In genomic region chr8:106165460-106165859, GRCm38 (mm10) we compare ENCODE assay signal across 8 mouse cellular contexts. TPM values are rescaled to one million over a fixed set of nuclear protein-coding genes. Genes with fewer than 3 reads are reported as not detected.
A peak's percentile ranks its signal among the peaks of the same experiment; 100 is the strongest.
DNase-seq lines count a peak whose midpoint lies in the region; ATAC-seq and TF ChIP-seq lines count a peak whose summit lies in the region.

No protein-coding gene starts in this region.

- H3K27me3 ChIP-seq in midbrain, embryonic 10.5 days (ENCODE audit: low read depth, poor library complexity, severe bottlenecking) = no peaks in the 10 kb centered on the region
- no peaks in the 10 kb centered on the region for H3K27me3 ChIP-seq in midbrain, embryonic 15.5 days (replicated peaks)
- peaks cover 4% of the 10 kb centered on the region for H3K27me3 ChIP-seq in liver, postnatal 0 days (ENCODE audit: insufficient read depth, low read length)

- DNase-seq in midbrain, embryonic 10.5 days (ENCODE audit: low spot score) = peak; percentile 64
- DNase-seq in kidney, postnatal 14 days = peak; percentile 75
- DNase-seq in liver, postnatal 0 days = peak; percentile 81
- DNase-seq in right cerebral cortex, adult 2 months (ENCODE audit: low spot score in 2 of 2) = peak; percentile 89
- peak; percentile 67 to 70 for DNase-seq in urinary bladder, postnatal 36 days (ENCODE audit: low spot score in 2 of 2)

- no peak overlapping the region for H3K27ac ChIP-seq in midbrain, embryonic 10.5 days (replicated peaks)
- no peak overlapping the region for H3K27ac ChIP-seq in midbrain, embryonic 15.5 days
- no peak overlapping the region for H3K27ac ChIP-seq in bone marrow, adult 2 months (ENCODE audit: control insufficient read depth, insufficient read depth, low read depth, low read length, poor library complexity)
- H3K27ac ChIP-seq in embryonic fibroblast, embryonic 13.5 days (ENCODE audit: insufficient read depth, low read length) = no peak overlapping the region
- H3K27ac ChIP-seq in liver, postnatal 0 days (ENCODE audit: low read depth) = no peak overlapping the region

- TF ChIP-seq POLR2A in bone marrow, adult 2 months (IDR thresholded peaks at IDR 0.05; ENCODE audit: borderline replicate concordance, control insufficient read depth, low read depth, low read length) = no peak
- TF ChIP-seq POLR2A in embryonic fibroblast, embryonic 13.5 days (IDR thresholded peaks at IDR 0.05; ENCODE audit: low read depth, low read length) = no peak

- no peak overlapping the region for H3K9ac ChIP-seq in midbrain, embryonic 15.5 days
- H3K9ac ChIP-seq in liver, postnatal 0 days (replicated peaks) = no peak overlapping the region

- H3K4me3 ChIP-seq in midbrain, embryonic 10.5 days = no peak overlapping the region
- no peak overlapping the region for H3K4me3 ChIP-seq in midbrain, embryonic 15.5 days
- H3K4me3 ChIP-seq in bone marrow, adult 2 months (replicated peaks; ENCODE audit: control insufficient read depth, low read depth, low read length) = no peak overlapping the region
- no peak overlapping the region for H3K4me3 ChIP-seq in embryonic fibroblast, embryonic 13.5 days (ENCODE audit: insufficient read depth, low read length)
- no peak overlapping the region for H3K4me3 ChIP-seq in liver, postnatal 0 days (ENCODE audit: low read depth, low read length)

- TF ChIP-seq EP300 in liver, postnatal 0 days (IDR thresholded peaks at IDR 0.05; ENCODE audit: low read depth) = no peak

- peaks cover 43% of the 10 kb centered on the region for H3K36me3 ChIP-seq in midbrain, embryonic 10.5 days
- peaks cover 39% of the 10 kb centered on the region; the same call in 1 of the 2 replicates for H3K36me3 ChIP-seq in midbrain, embryonic 15.5 days (replicated peaks)
- peaks cover 10% of the 10 kb centered on the region for H3K36me3 ChIP-seq in liver, postnatal 0 days (replicated peaks; ENCODE audit: insufficient read depth, low read length)

- H3K9me3 ChIP-seq in midbrain, embryonic 10.5 days (replicated peaks) = no peaks in the 10 kb centered on the region
- no peaks in the 10 kb centered on the region for H3K9me3 ChIP-seq in midbrain, embryonic 15.5 days
- H3K9me3 ChIP-seq in liver, postnatal 0 days (ENCODE audit: low read length) = no peaks in the 10 kb centered on the region

- peaks cover 26% of the 10 kb centered on the region for H3K4me1 ChIP-seq in midbrain, embryonic 10.5 days
- peaks cover 18% of the 10 kb centered on the region for H3K4me1 ChIP-seq in midbrain, embryonic 15.5 days
- H3K4me1 ChIP-seq in bone marrow, adult 2 months (ENCODE audit: control insufficient read depth, insufficient read depth, low read length) = no peaks in the 10 kb centered on the region
- no peaks in the 10 kb centered on the region for H3K4me1 ChIP-seq in embryonic fibroblast, embryonic 13.5 days (ENCODE audit: control insufficient read depth, insufficient read depth, low read length)
- H3K4me1 ChIP-seq in liver, postnatal 0 days (ENCODE audit: insufficient read depth) = peaks cover 11% of the 10 kb centered on the region

- ATAC-seq in midbrain, embryonic 15.5 days (replicated peaks) = no peak
- ATAC-seq in liver, postnatal 0 days = no peak

- WGBS in midbrain, embryonic 10.5 days = 52% methylated on average over 4 of the region's 4 CpGs
- 54% methylated on average over 4 of the region's 4 CpGs for WGBS in midbrain, embryonic 15.5 days
- WGBS in bone marrow, adult 2 months = 35% methylated on average over 4 of the region's 4 CpGs
- 43% methylated on average over 4 of the region's 4 CpGs for WGBS in liver, postnatal 0 days (ENCODE audit: insufficient replicate concordance)

- no peak overlapping the region for H3K4me2 ChIP-seq in midbrain, embryonic 15.5 days
- no peak overlapping the region for H3K4me2 ChIP-seq in liver, postnatal 0 days (ENCODE audit: low read depth, low read length)

- TF ChIP-seq CTCF in bone marrow, adult 2 months (IDR thresholded peaks at IDR 0.05; ENCODE audit: control insufficient read depth, insufficient read depth, low read length) = peak; percentile 57
- peak; percentile 48 for TF ChIP-seq CTCF in embryonic fibroblast, embryonic 13.5 days (IDR thresholded peaks at IDR 0.05; ENCODE audit: borderline replicate concordance, insufficient read depth, low read length)
- TF ChIP-seq CTCF in liver, postnatal 0 days (IDR thresholded peaks at IDR 0.05; ENCODE audit: low read depth) = peak; percentile 87

RNA-seq across cellular contexts. Expression of gene Slc7a6, which starts 3.2 kb away (rescaled TPM):
- polyA plus RNA-seq in midbrain, embryonic 10.5 days (2016; fragmentation: Nextera tagmentation; extraction: Ambion mirVana) = 78.9 and 79.8 TPM in 2 replicates
- 62.7 and 65.0 TPM in 2 replicates for polyA plus RNA-seq in midbrain, embryonic 15.5 days (2015; fragmentation: Nextera tagmentation; extraction: Ambion mirVana)
- 3.7 and 8.3 TPM in 2 replicates for polyA plus RNA-seq in bone marrow, adult 2 months (2011; ENCODE audit: insufficient read depth, insufficient read length, low replicate concordance, missing spikeins)
- 57.4 and 59.3 TPM in 2 replicates for polyA plus RNA-seq in embryonic fibroblast, embryonic 13.5 days (2011; ENCODE audit: insufficient read length, low read depth, missing spikeins)
- polyA plus RNA-seq in liver, postnatal 0 days (2015; fragmentation: Nextera tagmentation; extraction: Ambion mirVana) = 2.6 and 3.2 TPM in 2 replicates

RNA-seq across cellular contexts. Expression of gene Pla2g15, which starts 15.3 kb away (rescaled TPM):
- polyA plus RNA-seq in midbrain, embryonic 10.5 days (2016; fragmentation: Nextera tagmentation; extraction: Ambion mirVana) = 13.5 and 15.6 TPM in 2 replicates
- 23.3 and 24.3 TPM in 2 replicates for polyA plus RNA-seq in midbrain, embryonic 15.5 days (2015; fragmentation: Nextera tagmentation; extraction: Ambion mirVana)
- polyA plus RNA-seq in bone marrow, adult 2 months (2011; ENCODE audit: insufficient read depth, insufficient read length, low replicate concordance, missing spikeins) = 8.4 and 20.8 TPM in 2 replicates
- polyA plus RNA-seq in embryonic fibroblast, embryonic 13.5 days (2011; ENCODE audit: insufficient read length, low read depth, missing spikeins) = 30.0 and 40.9 TPM in 2 replicates
- 7.2 and 7.7 TPM in 2 replicates for polyA plus RNA-seq in liver, postnatal 0 days (2015; fragmentation: Nextera tagmentation; extraction: Ambion mirVana)

RNA-seq across cellular contexts. Expression of gene Esrp2, which starts 28.7 kb away (rescaled TPM):
- 1.5 and 2.0 TPM in 2 replicates for polyA plus RNA-seq in midbrain, embryonic 10.5 days (2016; fragmentation: Nextera tagmentation; extraction: Ambion mirVana)
- polyA plus RNA-seq in midbrain, embryonic 15.5 days (2015; fragmentation: Nextera tagmentation; extraction: Ambion mirVana) = 0.37 and 0.38 TPM in 2 replicates
- not detected in 2 replicates for polyA plus RNA-seq in bone marrow, adult 2 months (2011; ENCODE audit: insufficient read depth, insufficient read length, low replicate concordance, missing spikeins)
- polyA plus RNA-seq in embryonic fibroblast, embryonic 13.5 days (2011; ENCODE audit: insufficient read length, low read depth, missing spikeins) = 2.1 and 3.9 TPM in 2 replicates
- polyA plus RNA-seq in liver, postnatal 0 days (2015; fragmentation: Nextera tagmentation; extraction: Ambion mirVana) = 24.0 and 26.7 TPM in 2 replicates

RNA-seq across cellular contexts. Expression of gene Slc7a6os, which starts 45.3 kb away (rescaled TPM):
- polyA plus RNA-seq in midbrain, embryonic 10.5 days (2016; fragmentation: Nextera tagmentation; extraction: Ambion mirVana) = 34.9 and 35.9 TPM in 2 replicates
- 35.2 and 36.2 TPM in 2 replicates for polyA plus RNA-seq in midbrain, embryonic 15.5 days (2015; fragmentation: Nextera tagmentation; extraction: Ambion mirVana)
- polyA plus RNA-seq in bone marrow, adult 2 months (2011; ENCODE audit: insufficient read depth, insufficient read length, low replicate concordance, missing spikeins) = 23.9 and 53.8 TPM in 2 replicates
- 31.1 and 34.0 TPM in 2 replicates for polyA plus RNA-seq in embryonic fibroblast, embryonic 13.5 days (2011; ENCODE audit: insufficient read length, low read depth, missing spikeins)
- 12.1 and 12.5 TPM in 2 replicates for polyA plus RNA-seq in liver, postnatal 0 days (2015; fragmentation: Nextera tagmentation; extraction: Ambion mirVana)

RNA-seq across cellular contexts. Expression of gene Prmt7, which starts 45.3 kb away (rescaled TPM):
- 78.9 and 81.6 TPM in 2 replicates for polyA plus RNA-seq in midbrain, embryonic 10.5 days (2016; fragmentation: Nextera tagmentation; extraction: Ambion mirVana)
- polyA plus RNA-seq in midbrain, embryonic 15.5 days (2015; fragmentation: Nextera tagmentation; extraction: Ambion mirVana) = 63.4 and 64.4 TPM in 2 replicates
- polyA plus RNA-seq in bone marrow, adult 2 months (2011; ENCODE audit: insufficient read depth, insufficient read length, low replicate concordance, missing spikeins) = 12.1 and 12.9 TPM in 2 replicates
- 33.6 and 40.3 TPM in 2 replicates for polyA plus RNA-seq in embryonic fibroblast, embryonic 13.5 days (2011; ENCODE audit: insufficient read length, low read depth, missing spikeins)
- 10.4 and 11.0 TPM in 2 replicates for polyA plus RNA-seq in liver, postnatal 0 days (2015; fragmentation: Nextera tagmentation; extraction: Ambion mirVana)
